Mouse (Mus musculus) activated CD4-positive, CD25-positive, alpha-beta regulatory T cell, adult 9 weeks (primary cell): ENCODE data around the gene Acd. TPM values are rescaled to one million over a fixed set of nuclear protein-coding genes. Genes with fewer than 3 reads are reported as not detected.

Source experiments
- polyA plus RNA-seq: library from polyadenylated mRNA; unstranded; fragments of 100-300 nt; shearing (Covaris generic); gene quantifications from one replicate; pipeline ENCODE4 v1.2.1, GENCODE M21; 2017

Gene Acd
- 72.4 TPM for polyA plus RNA-seq

DNA sequence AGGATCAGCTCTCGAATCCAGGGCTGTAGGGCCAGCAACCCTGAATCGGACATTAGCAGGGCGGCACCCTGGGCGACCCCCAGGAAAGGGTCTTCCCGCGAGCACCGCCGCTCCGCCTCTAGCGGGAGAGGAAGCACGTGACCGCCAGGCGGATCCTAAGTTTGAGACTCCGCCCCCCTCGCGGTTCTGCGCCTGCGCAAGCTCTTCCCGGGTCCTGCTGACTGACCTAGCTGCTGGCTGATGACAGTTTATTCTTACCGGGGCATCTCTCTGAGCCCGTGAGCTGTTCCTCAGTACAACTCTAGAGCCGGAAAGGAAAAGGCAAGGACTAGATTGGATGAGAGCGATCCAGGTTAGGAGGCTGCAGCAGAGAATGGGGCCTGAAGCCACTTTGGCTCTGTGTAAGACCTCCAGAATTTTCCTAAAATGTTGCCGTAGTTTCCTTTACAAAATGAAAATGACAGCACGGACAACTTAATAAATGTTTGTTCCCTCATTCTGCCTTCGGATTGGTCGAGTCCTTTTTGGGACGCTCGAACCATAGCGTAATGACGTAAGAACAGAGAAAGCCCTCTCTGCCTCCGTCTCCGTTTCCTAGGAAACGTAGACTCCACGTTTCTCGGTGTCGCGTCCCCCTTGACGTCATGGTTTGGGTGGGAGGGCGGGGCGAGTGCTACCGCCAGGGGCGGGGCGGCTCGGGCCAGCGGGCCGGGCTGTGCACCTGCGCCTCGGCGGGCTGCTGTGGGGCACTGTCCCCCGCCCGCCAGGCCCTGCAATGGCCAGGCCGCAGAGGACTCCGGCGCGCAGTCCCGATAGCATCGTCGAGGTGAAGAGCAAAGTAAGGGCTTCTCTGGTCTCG lies at the start of gene Acd, which contains the start of gene Pard6a:
Acd (minus strand) TSS at position 137 of the 859 bp plus-strand sequence.
Pard6a (plus strand) TSS at position 183 of the 859 bp plus-strand sequence.

DNA sequence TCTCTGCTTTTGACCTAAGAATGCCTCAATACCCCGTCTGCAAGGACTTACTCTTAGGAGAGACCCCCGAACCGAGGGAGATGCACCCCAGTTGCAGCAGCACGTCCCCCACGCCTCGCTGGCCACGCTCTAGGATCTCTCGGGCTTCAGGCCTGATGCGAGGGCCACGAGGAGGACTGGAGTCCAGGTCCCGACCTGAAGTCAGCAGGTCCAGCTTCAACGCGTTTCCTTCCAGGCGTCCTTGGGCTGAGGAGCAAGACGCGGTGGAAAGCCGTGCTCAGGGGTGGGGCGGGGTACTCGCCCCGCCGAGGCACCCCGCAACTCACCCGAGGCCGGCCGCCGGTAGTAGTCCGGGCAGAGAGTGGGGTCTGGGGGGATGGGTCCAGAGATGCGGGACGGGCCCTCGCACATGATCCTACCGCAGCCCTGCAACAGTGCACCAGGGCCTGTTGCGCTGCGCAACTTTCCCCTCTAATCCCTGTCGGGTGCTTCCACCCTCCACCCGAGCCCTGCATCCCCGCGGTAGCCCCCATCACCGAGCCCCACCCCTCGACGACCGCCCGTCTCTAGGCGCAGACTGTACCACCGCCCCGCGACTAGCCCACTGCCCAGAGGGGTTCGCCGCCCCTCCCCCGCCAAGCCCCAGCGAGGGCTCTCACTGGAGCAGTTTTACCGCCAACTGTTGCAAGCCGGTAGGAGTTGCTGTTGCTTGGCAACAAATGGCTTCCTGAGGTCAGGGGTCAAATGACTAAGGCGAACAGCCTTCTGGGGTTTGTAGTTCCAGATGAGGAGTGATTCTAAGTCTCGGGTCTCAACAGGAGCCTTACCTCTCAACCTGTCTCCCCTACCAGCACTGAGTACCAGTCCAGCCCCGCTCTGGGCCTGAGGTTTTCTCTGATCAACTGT lies 6.8 kb upstream of the Acd start, which contains the start of the genes 4933405L10Rik and Enkd1:
4933405L10Rik (plus strand) TSS at position 158 of the 906 bp plus-strand sequence.
Enkd1 (minus strand) TSS at position 713 of the 906 bp plus-strand sequence.

DNA sequence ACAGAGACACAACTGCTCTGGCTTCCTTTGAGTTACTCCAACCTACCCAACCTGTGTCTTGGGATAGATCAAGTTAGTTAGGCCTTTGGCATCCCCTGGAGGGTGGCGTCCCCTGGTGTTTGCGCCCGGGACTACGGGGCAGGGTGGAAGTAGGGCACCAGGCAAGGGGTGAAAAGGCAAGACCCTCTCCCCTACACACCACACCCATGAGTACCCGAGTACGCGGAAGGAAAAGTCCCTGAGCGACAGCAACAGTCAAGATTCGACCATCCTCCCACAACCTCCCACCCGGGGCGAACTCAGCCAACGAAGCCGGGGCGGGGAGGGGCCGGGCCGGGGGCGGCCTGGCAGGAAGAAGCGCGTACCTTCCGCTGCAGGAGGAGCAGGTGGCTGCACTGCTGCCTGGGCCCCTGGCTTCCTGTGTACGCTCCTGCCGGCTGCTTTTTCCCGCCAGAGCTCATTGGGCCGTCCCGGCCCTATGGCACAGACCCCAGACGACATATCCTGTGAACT lies 15.1 kb downstream of the Acd start, which contains the start of gene Carmil2:
Carmil2 (plus strand) TSS at position 479 of the 513 bp plus-strand sequence.

Other genes with a start within 250 kb of the Acd start
- gene Tppp3, start 229.6 kb downstream of the Acd start, polyA plus RNA-seq = 1.3 TPM
- 2.2 TPM for gene Zdhhc1, start 204.2 kb downstream of the Acd start, polyA plus RNA-seq
- not detected for gene Hsd11b2, start 182.3 kb downstream of the Acd start, polyA plus RNA-seq
- gene Atp6v0d1, start 135.1 kb downstream of the Acd start, polyA plus RNA-seq = 48.8 TPM
- 15.5 TPM for gene Ripor1, start 95.8 kb downstream of the Acd start, polyA plus RNA-seq
- gene Ctcf, start 64.5 kb downstream of the Acd start, polyA plus RNA-seq = 38.0 TPM
- 3.3 TPM for gene Agrp, start 63.7 kb downstream of the Acd start, polyA plus RNA-seq
- 18.9 TPM for gene Carmil2, start 14.8 kb downstream of the Acd start, polyA plus RNA-seq
- 10.7 TPM for gene Pard6a, start within 50 bp of the Acd start, polyA plus RNA-seq
- gene 4933405L10Rik, start 6.6 kb upstream of the Acd start, polyA plus RNA-seq = not detected
- 3.5 TPM for gene Enkd1, start 7.1 kb upstream of the Acd start, polyA plus RNA-seq
- 4.7 TPM for gene Gfod2, start 57.6 kb upstream of the Acd start, polyA plus RNA-seq
- gene Ranbp10, start 126.2 kb upstream of the Acd start, polyA plus RNA-seq = 31.2 TPM
- gene Tsnaxip1, start 126.6 kb upstream of the Acd start, polyA plus RNA-seq = 0.13 TPM
- 17.1 TPM for gene Cenpt, start 152.2 kb upstream of the Acd start, polyA plus RNA-seq
- 11.7 TPM for gene Thap11, start 154.0 kb upstream of the Acd start, polyA plus RNA-seq
- 7.7 TPM for gene Nutf2, start 159.5 kb upstream of the Acd start, polyA plus RNA-seq
- 98.0 TPM for gene Edc4, start 179.8 kb upstream of the Acd start, polyA plus RNA-seq
- gene Nrn1l, start 192.5 kb upstream of the Acd start, polyA plus RNA-seq = 2.5 TPM
- 29.3 TPM for gene Pskh1, start 199.3 kb upstream of the Acd start, polyA plus RNA-seq
- 3.4 TPM for gene Ctrl, start 232.8 kb upstream of the Acd start, polyA plus RNA-seq
- gene Psmb10, start 237.3 kb upstream of the Acd start, polyA plus RNA-seq = 546 TPM
- 0.82 TPM for gene Lcat, start 242.3 kb upstream of the Acd start, polyA plus RNA-seq